Mouse (Mus musculus) lung, embryonic 14.5 days (tissue): ENCODE results near the gene Eef2. TPM values are rescaled to one million over a fixed set of nuclear protein-coding genes. Genes with fewer than 3 reads are reported as not detected.
"Not testable (repeated sequence)": the region's sequence is repeated elsewhere in the genome, so short reads cannot be mapped to it uniquely, and the experiment has no call there.

Experiments
- ATAC-seq: fragments of 200-750 bp; cut with Nextera tagmentation; 2 replicates; pipeline ENCODE4 v1.8.0; 2017; ENCODE audit warnings: mild to moderate bottlenecking, moderate TSS enrichment, moderate library complexity; ENCODE audit not compliant: insufficient read depth
- DNase-seq: peaks from one replicate; pipeline ENCODE4 v3.0.0-alpha.2; 2015
- H3K27ac ChIP-seq: fragments of 300-500 bp; sonication (generic); 2 replicates; pipeline ENCODE4 v1.5.1; 2014; ENCODE audit warnings: low read depth, mild to moderate bottlenecking, moderate library complexity
- H3K27me3 ChIP-seq: fragments of 300-500 bp; sonication (generic); 2 replicates; pipeline ENCODE4 v1.6.1; 2014; ENCODE audit warnings: low read length, control low read depth; ENCODE audit not compliant: insufficient read depth
- H3K36me3 ChIP-seq: fragments of 300-500 bp; sonication (generic); 2 replicates; pipeline ENCODE4 v1.6.1; 2014; ENCODE audit warnings: control low read depth; ENCODE audit not compliant: insufficient read depth
- H3K4me1 ChIP-seq: fragments of 300-500 bp; sonication (generic); 2 replicates; pipeline ENCODE4 v1.6.1; 2014; ENCODE audit warnings: antibody characterized with exemption, control low read depth; ENCODE audit not compliant: insufficient read depth
- H3K4me2 ChIP-seq: fragments of 300-500 bp; sonication (generic); 2 replicates; pipeline ENCODE4 v1.6.1; 2014; ENCODE audit warnings: mild to moderate bottlenecking
- H3K4me3 ChIP-seq: fragments of 300-500 bp; sonication (generic); 2 replicates; pipeline ENCODE4 v1.5.1; 2014; ENCODE audit warnings: low read depth, low read length
- H3K9ac ChIP-seq: fragments of 300-500 bp; sonication (generic); 2 replicates; pipeline ENCODE4 v1.6.1; 2014
- H3K9me3 ChIP-seq: fragments of 300-500 bp; sonication (generic); 2 replicates; pipeline ENCODE4 v1.6.1; 2016; ENCODE audit warnings: low read depth, low read length, control low read depth
- CTCF ChIP-seq: IDR thresholded peaks from 2 replicates; pipeline ENCODE4 v1.5.1; 2016; ENCODE audit warnings: antibody characterized with exemption, low read depth
- WGBS: fragments of 180-500 bp; shearing (Covaris S2); extraction: QIAGEN DNeasy Blood & Tissue Kit; methylation state at CpG from one replicate; pipeline ENCODE4 v1.1.7; 2014; 5-methylcytosine and 5-hydroxymethylcytosine counted together
- polyA plus RNA-seq: library from polyadenylated mRNA; unstranded; fragments of >200 nt; fragmentation: Nextera tagmentation; extraction: Ambion mirVana; gene quantifications from 2 replicates; pipeline ENCODE4 v1.2.1, GENCODE M21; 2014

Eef2 gene
- polyA plus RNA-seq, 1 experiment from 2014 or later, result 493 TPM

DNA sequence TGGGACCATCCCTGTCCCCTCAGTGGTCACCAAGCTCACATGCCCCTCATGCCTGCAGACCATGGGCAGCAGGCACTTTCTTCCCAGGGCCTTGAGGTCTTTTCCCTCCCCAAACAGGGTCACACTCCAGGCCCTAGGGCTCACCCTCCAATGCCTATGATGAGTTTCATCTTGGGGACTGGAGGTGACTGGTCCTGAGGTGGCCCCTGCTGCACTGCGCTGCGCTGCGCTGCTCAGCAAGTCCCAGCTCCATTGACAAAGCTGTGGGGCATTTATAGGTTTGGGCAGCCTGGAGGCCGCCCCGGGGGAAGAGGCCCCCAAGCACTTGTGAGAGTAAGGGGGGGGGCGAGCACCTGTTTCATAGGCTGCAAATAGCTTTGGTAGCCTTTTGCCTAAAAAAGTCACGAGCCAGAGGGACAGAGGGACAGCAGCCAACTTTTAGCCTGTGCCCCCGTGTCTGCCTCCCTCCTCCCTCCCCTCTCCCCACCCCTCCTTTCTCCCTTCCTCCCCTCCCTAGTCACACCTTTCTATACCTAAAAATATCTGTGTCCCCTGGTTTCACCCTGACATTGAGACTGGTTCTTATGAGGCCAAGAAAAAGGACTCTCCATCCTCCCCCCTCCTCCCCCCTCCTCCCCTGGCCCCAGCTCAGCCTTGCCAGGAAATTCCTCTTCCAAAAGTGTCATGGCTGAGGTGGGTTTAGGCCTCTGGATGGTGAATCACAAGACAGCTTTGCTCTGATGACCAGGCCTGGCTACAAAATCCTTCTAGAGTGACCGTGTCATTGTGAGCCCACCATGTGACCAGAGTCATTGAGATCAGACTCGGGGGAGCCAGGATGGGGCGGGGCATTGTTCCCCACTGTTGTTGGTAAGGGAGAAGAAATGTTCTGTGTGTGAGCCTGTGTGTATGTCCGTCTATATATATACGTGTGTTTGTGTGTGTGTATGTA is 25.7 kb downstream of the Eef2 start, which contains the start of gene Nmrk2:
Gene Nmrk2, minus strand, starts transcription at position 245 of the 952 bp plus-strand sequence.
- no peak within 1 kb of the TSS for H3K4me3 ChIP-seq
- H3K4me1 ChIP-seq, result no peaks in the 10 kb centered on the region
- ATAC-seq (no peak), DNase-seq (no peak)
- H3K9me3 ChIP-seq, result no peaks in the 10 kb centered on the region
- 57% methylated on average over 13 of the region's 13 CpGs for WGBS
- no peak within 1 kb of the TSS for H3K4me2 ChIP-seq
- no peak for TF ChIP-seq CTCF
- H3K27me3 ChIP-seq, result no peaks in the 10 kb centered on the region
- no peak within 1 kb of the TSS; the same call in 1 of the 2 replicates for H3K27ac ChIP-seq
- no peak within 1 kb of the TSS for H3K9ac ChIP-seq
- no peaks in the 10 kb centered on the region for H3K36me3 ChIP-seq

- Histone ChIP-seq H3K4me3 (no peak overlapping the region), H3K27me3 (no peaks in the 10 kb centered on the region), H3K36me3 (no peaks in the 10 kb centered on the region), H3K9ac (no peak overlapping the region), H3K4me1 (no peaks in the 10 kb centered on the region), H3K27ac (no peak overlapping the region), H3K4me2 (no peak overlapping the region), H3K9me3 (no peaks in the 10 kb centered on the region)
- no peak for TF ChIP-seq CTCF
- no peak for DNase-seq
- WGBS, result 55% methylated on average over 8 of the region's 8 CpGs
- no peak for ATAC-seq
Observed at GRCm38 (mm10) chr10:81202978-81203720, 26.7 kb downstream of the Eef2 start.

DNA sequence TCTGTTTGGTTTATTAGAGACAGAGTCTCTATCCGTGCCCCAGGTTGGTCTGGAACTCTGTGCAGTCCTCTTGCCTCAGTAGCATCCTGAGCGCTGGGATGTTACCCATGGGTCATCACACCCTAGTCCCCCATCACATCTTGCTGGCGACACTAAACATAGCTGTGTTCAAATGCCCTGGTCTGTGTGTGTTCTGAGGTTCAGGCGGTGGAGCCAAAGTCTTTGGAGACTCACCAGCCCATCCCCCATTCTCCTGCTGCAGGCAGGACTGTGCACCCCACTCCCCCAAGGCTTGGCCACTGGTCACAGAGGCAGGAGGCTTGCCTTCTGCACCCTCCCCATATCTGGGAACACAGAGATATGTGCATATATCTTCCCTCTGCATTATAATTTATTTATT is 27.7 kb downstream of the Eef2 start:
- Histone ChIP-seq H3K4me3 (no peak overlapping the region), H3K9me3 (no peaks in the 10 kb centered on the region), H3K27ac (no peak overlapping the region), H3K4me2 (no peak overlapping the region), H3K27me3 (no peaks in the 10 kb centered on the region), H3K9ac (no peak overlapping the region), H3K36me3 (no peaks in the 10 kb centered on the region), H3K4me1 (no peaks in the 10 kb centered on the region)
- WGBS, result 59% methylated on average over 4 of the region's 4 CpGs
- DNase-seq (no peak), ATAC-seq (no peak)
- TF ChIP-seq CTCF, result no peak

- 93% methylated on average over 5 of the region's 5 CpGs for WGBS
- Histone ChIP-seq H3K36me3 (no peaks in the 10 kb centered on the region), H3K27ac (no peak overlapping the region), H3K4me1 (no peaks in the 10 kb centered on the region), H3K9me3 (0 out of 2 replicates have a peak, but pooled peaks cover 3% of the 10 kb centered on the region), H3K4me2 (no peak overlapping the region), H3K27me3 (no peaks in the 10 kb centered on the region), H3K4me3 (no peak overlapping the region), H3K9ac (no peak overlapping the region)
- peak; percentile 32; the same call in 1 of the 2 replicates for TF ChIP-seq CTCF
- ATAC-seq (no peak), DNase-seq (no peak)
Observed at GRCm38 (mm10) chr10:81210154-81210553, 33.7 kb downstream of the Eef2 start.

DNA sequence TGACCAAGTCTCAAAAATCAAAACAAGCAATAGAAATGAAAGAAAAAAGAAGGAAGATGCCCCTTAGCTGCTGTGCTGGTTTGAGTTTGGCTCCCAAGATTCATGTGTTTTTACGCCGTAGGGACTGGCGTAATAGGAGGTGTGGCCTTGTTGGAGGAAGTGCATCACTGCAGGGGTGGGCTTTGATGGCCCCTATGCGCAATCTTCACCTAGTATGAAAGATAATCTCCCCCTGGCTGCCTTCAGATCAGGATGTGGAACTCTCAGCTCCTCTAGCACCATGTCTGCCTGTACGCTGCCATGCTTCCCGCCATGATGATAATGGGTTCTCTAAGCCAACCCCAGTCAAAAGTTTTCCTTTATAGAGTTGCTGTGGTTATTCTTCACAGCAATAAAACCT is 39.8 kb downstream of the Eef2 start:
- TF ChIP-seq CTCF, result no peak
- no peak for DNase-seq

DNA sequence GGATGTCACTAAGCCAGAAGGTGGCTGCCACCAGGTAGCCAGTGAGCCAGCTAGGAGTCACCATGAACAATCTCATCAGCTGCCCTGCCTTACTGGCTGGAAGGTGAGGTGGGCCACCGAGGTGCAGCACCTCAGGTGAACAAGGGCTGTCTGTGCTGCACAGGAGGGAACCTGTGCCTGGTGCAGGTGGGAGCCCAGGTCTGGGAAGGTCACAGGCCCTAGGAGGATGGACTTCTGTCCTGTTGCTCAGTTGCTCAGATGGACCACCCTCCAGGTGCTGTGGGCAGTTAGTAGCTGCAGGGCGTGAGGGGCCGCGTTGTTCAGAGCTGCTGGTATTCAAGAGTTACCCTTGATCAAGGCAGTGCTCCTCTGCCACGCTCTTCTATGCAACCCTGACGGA is 40.4 kb downstream of the Eef2 start:
- Histone ChIP-seq H3K9me3 (no peaks in the 10 kb centered on the region), H3K9ac (no peak overlapping the region), H3K27ac (no peak overlapping the region), H3K4me1 (no peaks in the 10 kb centered on the region), H3K4me2 (no peak overlapping the region), H3K36me3 (no peaks in the 10 kb centered on the region), H3K4me3 (no peak overlapping the region), H3K27me3 (no peaks in the 10 kb centered on the region)
- no peak for ATAC-seq
- 77% methylated on average over 6 of the region's 6 CpGs for WGBS
- no peak for DNase-seq
- TF ChIP-seq CTCF, result no peak

More for the DNA sequence above, 39.8 kb downstream of the Eef2 start:
- Histone ChIP-seq H3K9ac (no peak overlapping the region), H3K4me2 (no peak overlapping the region), H3K4me1 (no peaks in the 10 kb centered on the region), H3K9me3 (no peaks in the 10 kb centered on the region), H3K27me3 (no peaks in the 10 kb centered on the region), H3K36me3 (no peaks in the 10 kb centered on the region), H3K4me3 (no peak overlapping the region), H3K27ac (no peak overlapping the region)
- ATAC-seq, result no peak
- WGBS, result 82% methylated on average over 6 of the region's 6 CpGs

DNA sequence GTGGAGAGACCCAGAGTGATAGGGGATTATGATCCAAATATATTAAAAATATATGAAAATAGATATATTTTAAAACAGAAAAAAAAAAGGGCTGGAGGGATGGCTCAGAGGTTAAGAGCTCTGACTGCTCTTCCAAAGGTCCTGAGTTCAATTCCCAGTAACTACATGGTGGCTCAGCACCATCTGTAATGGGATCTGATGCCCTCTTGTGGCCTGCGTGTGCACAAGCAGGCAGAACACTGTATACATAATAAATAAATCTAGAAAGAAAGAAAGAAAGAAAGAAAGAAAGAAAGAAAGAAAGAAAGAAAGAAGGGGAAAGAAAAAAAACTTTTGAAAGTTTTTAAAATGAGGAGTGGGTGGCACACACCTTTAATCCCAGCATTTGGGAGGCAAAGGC is 40.8 kb downstream of the Eef2 start:
- peak; percentile 60 for DNase-seq
- H3K27ac ChIP-seq, H3K9ac ChIP-seq, H3K27me3 ChIP-seq, H3K4me1 ChIP-seq, H3K36me3 ChIP-seq, ATAC-seq, H3K4me3 ChIP-seq, H3K9me3 ChIP-seq, H3K4me2 ChIP-seq: not testable (repeated sequence)
- TF ChIP-seq CTCF, result peak; percentile 65
- 15% methylated on average over 1 of the region's 1 CpGs for WGBS
